Mouse (Mus musculus) lung, postnatal 25 days (tissue): ENCODE results near the gene Atp6v0a1.

Source experiments
- DNase-seq: peaks from one replicate; pipeline ENCODE4 v3.0.0; 2022; ENCODE audit warnings: low spot score

The Atp6v0a1 gene

DNA sequence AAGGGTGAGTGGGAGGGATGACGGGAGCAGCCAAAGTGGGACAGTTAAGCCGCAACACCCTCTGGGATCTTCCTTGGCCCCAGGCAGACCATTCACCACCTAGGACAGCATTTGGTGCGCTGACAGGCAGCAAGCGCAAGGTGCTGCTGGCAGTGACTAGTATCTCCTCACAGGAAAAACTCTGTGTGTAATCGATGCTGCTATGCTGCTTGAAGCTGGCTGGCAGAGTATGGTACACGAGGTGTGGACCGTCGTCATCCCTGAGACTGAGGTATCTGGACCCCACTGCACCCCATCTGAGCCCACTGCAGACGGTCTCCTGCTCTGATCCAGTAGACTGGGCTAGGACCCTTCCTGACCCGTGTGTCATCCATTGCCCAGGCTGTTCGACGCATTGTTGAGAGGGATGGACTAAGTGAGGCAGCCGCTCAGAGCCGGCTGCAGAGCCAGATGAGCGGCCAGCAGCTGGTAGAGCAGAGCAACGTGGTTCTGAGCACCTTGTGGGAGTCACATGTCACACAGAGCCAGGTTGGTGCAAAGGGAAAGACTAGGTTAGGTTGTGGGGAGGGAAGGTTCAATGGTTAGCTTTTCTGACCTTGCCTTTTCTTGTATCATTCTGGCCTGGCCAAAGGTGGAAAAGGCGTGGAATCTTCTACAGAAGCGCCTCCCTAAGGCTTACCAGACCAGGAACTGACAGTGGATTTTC, 76.5 kb downstream of the Atp6v0a1 start:
- DNase-seq: no peak

- DNase-seq: no peak
Observed at GRCm38 (mm10) chr11:101086323-101086674, 77.0 kb downstream of the Atp6v0a1 start.

- peak; percentile 94 for DNase-seq
Observed at GRCm38 (mm10) chr11:101086756-101087681, 77.8 kb downstream of the Atp6v0a1 start, which contains the start of gene Mlx. Gene Mlx (plus strand): TSS chr11:101087277.

- no peak for DNase-seq
Observed at GRCm38 (mm10) chr11:101087682-101088055, 78.4 kb downstream of the Atp6v0a1 start.

- no peak for DNase-seq
Observed at GRCm38 (mm10) chr11:101089931-101090330, 80.7 kb downstream of the Atp6v0a1 start.

DNA sequence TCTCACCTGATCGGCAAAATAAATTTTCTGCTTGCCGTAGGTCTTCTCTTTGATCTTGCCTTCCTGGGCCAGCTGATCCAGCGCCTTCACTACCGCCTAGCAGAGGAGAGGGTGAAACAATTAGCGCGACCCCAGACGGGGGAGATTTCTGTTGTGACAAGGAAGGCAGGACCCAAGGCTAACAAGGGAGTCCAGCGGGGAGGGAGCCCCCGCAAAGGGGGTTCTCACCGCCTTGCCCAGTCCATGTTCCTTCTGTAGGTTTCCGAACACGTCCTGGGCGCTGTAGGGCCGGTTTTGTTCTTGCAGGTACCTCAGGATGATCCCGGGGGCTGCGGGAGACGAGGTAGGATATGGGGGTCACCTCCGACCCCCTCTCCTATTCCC, 85.7 kb downstream of the Atp6v0a1 start:
- DNase-seq: no peak

DNA sequence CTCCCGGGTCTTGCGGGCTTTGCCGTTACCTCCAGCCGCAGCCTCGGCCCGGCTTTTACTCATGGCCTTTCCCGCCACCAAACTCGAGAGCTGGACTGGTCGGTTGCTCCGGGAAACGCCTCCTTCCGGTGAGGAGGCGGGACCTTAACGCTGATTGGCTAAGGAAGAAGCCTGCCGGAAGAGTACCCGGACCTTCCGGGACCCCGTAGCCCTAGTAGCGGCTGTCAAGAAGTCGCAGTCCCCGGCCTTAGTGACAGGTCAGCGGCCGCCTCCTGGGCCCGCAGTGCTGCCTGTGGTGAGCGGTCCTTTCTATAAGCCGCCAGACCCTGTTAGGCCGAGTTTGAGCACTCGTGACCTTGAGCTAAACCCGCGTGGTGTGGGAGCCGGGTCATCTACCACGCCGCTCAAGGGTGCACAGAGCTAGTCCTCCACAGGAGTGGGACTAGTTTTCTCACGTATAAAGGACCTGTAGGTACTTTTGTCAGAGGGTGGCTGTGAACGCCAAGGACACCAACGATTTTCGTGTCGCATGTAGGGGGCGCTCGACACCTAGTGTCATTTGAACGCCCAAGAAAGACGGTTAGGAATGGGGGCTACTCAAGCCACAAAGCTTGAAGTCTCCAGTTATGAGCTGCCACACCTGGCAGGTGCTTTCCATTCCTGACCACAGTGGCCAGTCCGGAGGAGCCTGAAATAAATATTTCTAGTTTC, 86.2 kb downstream of the Atp6v0a1 start, which contains the start of gene Psmc3ip:
Gene Psmc3ip, minus strand, starts transcription at position 123 of the 711 bp plus-strand sequence.
- DNase-seq: peak; percentile 97

DNA sequence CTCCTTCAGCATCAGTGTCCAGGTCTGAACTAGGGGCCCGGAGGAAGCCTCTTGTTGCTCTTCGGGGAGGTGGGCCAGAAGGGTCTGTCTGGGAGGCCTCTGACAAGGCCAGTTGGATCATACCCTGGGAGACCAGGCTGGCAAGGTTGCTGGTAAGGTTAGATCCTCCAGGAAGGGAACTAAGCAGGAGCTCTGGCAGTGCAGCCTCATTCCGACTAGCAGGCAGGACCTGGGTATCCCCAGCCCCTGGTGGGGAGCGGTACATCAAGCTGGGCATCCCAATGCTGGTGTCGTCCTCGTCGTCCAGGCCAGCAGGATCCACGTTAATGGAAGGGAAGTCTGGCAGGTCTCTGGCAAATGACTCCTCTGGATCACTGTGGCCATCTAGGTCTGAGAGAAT, 89.0 kb downstream of the Atp6v0a1 start:
- no peak for DNase-seq

- no peak for DNase-seq
Observed at GRCm38 (mm10) chr11:101103011-101103410, 93.8 kb downstream of the Atp6v0a1 start.

DNA sequence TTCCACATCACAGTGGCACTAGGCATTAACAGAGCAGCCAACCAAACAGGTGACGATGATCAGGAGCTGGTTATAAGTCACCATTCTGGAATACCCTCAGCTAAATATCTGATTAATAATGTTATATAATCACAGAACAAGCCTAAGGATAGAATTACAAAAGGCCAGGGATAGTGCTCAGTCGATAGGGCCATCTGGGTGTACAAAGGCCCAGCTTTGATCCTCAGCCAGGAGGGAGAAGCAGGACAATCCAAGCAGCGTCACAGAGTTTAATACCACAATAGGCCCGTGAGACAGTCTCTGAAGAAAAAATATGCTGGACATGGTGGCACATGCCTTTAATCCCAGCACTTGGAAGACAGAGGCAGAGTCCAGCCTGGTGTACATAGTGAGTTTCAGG, 100.1 kb downstream of the Atp6v0a1 start:
- no peak for DNase-seq

- no peak for DNase-seq
Observed at GRCm38 (mm10) chr11:101110708-101111107, 101.5 kb downstream of the Atp6v0a1 start.

GRCm38 (mm10) chr11:101111178-101111577, 101.9 kb downstream of the Atp6v0a1 start:
- no peak for DNase-seq

DNA sequence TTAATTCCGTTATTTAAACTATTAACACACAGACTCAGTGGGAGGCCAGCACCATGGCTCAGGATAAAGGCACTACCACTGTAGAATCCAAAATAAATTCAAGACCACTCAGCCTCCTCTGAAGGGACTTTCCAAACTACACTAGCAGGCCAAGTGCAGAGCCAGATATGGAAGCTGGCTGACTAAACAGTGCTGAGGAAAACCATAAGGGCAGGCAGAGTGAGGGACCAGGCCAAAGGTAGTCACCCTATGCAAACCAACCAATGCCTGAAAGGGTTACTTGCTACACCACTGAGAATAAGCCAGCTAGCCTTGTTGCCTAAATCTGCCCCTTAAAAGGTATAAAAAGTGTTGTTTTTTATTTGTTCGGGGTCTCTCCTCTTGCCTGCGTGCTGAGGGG, 102.9 kb downstream of the Atp6v0a1 start:
- DNase-seq: no peak
